Mouse (Mus musculus) left cerebral cortex, adult 2 months (tissue): Measurements from ENCODE around the gene Bcar1. TPM values are rescaled to one million over a fixed set of nuclear protein-coding genes. Genes with fewer than 3 reads are reported as not detected.

Source experiments
- DNase-seq, 2 experiments: peaks; one replicate each; pipeline ENCODE4 v3.0.0; 2021 to 2022; ENCODE audit warnings: low spot score in 2 of 2, mixed read lengths in 1 of 2; ENCODE audit errors: extremely low spot score in 1 of 2
- H3K27ac ChIP-seq: fragments of 200-600 bp; 2 replicates; pipeline ENCODE4 v1.8.1; 2022
- H3K4me3 ChIP-seq: fragments of 200-600 bp; 2 replicates; pipeline ENCODE4 v1.8.1; 2022
- CTCF ChIP-seq: fragments of 200-600 bp; IDR thresholded peaks from 2 replicates; pipeline ENCODE4 v1.8.1; 2022; ENCODE audit warnings: antibody characterized with exemption, mild to moderate bottlenecking, moderate library complexity
- intact Hi-C: fragments of 180-260 bp; cut with DNase I; formaldehyde crosslinking; loops from one replicate; pipeline ENCODE4 v1.15.1; 2025
- total RNA-seq, 2 experiments: library from RNA; stranded (reverse); gene quantifications; 2 replicates each; pipeline ENCODE4 v1.2.3; 2021

Bcar1 gene
- total RNA-seq, 2 experiments from 2014 or later = 49.3 to 54.2 TPM

GRCm38 (mm10) chr8:111725341-111725740 lies 18.3 kb downstream of the Bcar1 start:
- intact Hi-C loops = no loop called here
- no peak for TF ChIP-seq CTCF
- peak overlapping the region; percentile 79; the same call in 1 of the 2 replicates for H3K27ac ChIP-seq

GRCm38 (mm10) chr8:111720115-111720544 lies 23.5 kb downstream of the Bcar1 start:
- no peak for DNase-seq

More at GRCm38 (mm10) chr8:111725341-111725740, 18.3 kb downstream of the Bcar1 start:
- no peak overlapping the region for H3K4me3 ChIP-seq
- DNase-seq = no peak

GRCm38 (mm10) chr8:111718937-111719336 lies 24.7 kb downstream of the Bcar1 start:
- no peak for DNase-seq
- peak overlapping the region; percentile 55; the same call in 1 of the 2 replicates for H3K27ac ChIP-seq
- intact Hi-C loops = no loop called here
- no peak for TF ChIP-seq CTCF
- no peak overlapping the region for H3K4me3 ChIP-seq

More at GRCm38 (mm10) chr8:111720115-111720544, 23.5 kb downstream of the Bcar1 start:
- intact Hi-C loops = no loop called here
- no peak for TF ChIP-seq CTCF
- Histone ChIP-seq H3K4me3 (no peak overlapping the region), H3K27ac (peak overlapping the region; percentile 30)

- intact Hi-C loops = loop anchor here (2.0 kb wide), 1 partner anchor 25 kb away; the partner anchor contains the start of gene Bcar1
- Histone ChIP-seq H3K27ac (peak overlapping the region; percentile 85), H3K4me3 (no peak overlapping the region)
- no peak for DNase-seq
- peak; percentile 35 for TF ChIP-seq CTCF
Measured at GRCm38 (mm10) chr8:111717866-111718265, 25.7 kb downstream of the Bcar1 start.

- no peak for TF ChIP-seq CTCF
- H3K27ac ChIP-seq = peak overlapping the region; percentile 85
- H3K4me3 ChIP-seq = no peak overlapping the region
- intact Hi-C loops = loop anchor here (2.0 kb wide), 1 partner anchor 25 kb away; the partner anchor contains the start of gene Bcar1
- DNase-seq = no peak
Measured at GRCm38 (mm10) chr8:111717488-111717792, 26.2 kb downstream of the Bcar1 start.

- Histone ChIP-seq H3K27ac (peak overlapping the region; percentile 85), H3K4me3 (no peak overlapping the region)
- intact Hi-C loops = loop anchor here (2.0 kb wide), 1 partner anchor 26 kb away; the partner anchor contains the start of gene Bcar1
- TF ChIP-seq CTCF = no peak
- DNase-seq = peak; percentile 59 to 64
Measured at GRCm38 (mm10) chr8:111716603-111717487, 26.8 kb downstream of the Bcar1 start.

- TF ChIP-seq CTCF = no peak
- Histone ChIP-seq H3K4me3 (no peak overlapping the region), H3K27ac (no peak overlapping the region)
- DNase-seq = no peak
- intact Hi-C loops = no loop called here
Measured at GRCm38 (mm10) chr8:111715514-111715913, 28.1 kb downstream of the Bcar1 start.

- no peak overlapping the region for H3K27ac ChIP-seq
- no peak for DNase-seq
- TF ChIP-seq CTCF = no peak
- H3K4me3 ChIP-seq = no peak overlapping the region
- intact Hi-C loops = no loop called here
Measured at GRCm38 (mm10) chr8:111714295-111714694, 29.3 kb downstream of the Bcar1 start.

GRCm38 (mm10) chr8:111713817-111714216 lies 29.8 kb downstream of the Bcar1 start:
- Histone ChIP-seq H3K27ac (no peak overlapping the region), H3K4me3 (no peak overlapping the region)
- intact Hi-C loops = no loop called here
- no peak for TF ChIP-seq CTCF
- no peak for DNase-seq

- TF ChIP-seq CTCF = no peak
- Histone ChIP-seq H3K4me3 (no peak overlapping the region), H3K27ac (no peak overlapping the region)
- DNase-seq = no peak
- intact Hi-C loops = no loop called here
Measured at GRCm38 (mm10) chr8:111713291-111713690, 30.3 kb downstream of the Bcar1 start.

GRCm38 (mm10) chr8:111712588-111712987 lies 31.0 kb downstream of the Bcar1 start:
- Histone ChIP-seq H3K4me3 (no peak overlapping the region), H3K27ac (no peak overlapping the region)
- TF ChIP-seq CTCF = peak; percentile 79
- intact Hi-C loops = loop anchor here (1.0 kb wide), 1 partner anchor 101 kb away; no protein-coding TSS in a partner anchor
- DNase-seq = peak; percentile 62 to 63

GRCm38 (mm10) chr8:111712135-111712534 lies 31.5 kb downstream of the Bcar1 start:
- DNase-seq = no peak
- TF ChIP-seq CTCF = no peak
- intact Hi-C loops = loop anchor here (1.0 kb wide), 1 partner anchor 101 kb away; no protein-coding TSS in a partner anchor
- H3K4me3 ChIP-seq = no peak overlapping the region
- no peak overlapping the region for H3K27ac ChIP-seq
